Mouse (Mus musculus): ENCODE data around the gene Spon1. TPM values are rescaled to one million over a fixed set of nuclear protein-coding genes. Genes with fewer than 3 reads are reported as not detected.

Spon1 gene
- polyA plus RNA-seq, 1 experiment from 2014 or later: 1.8 TPM

DNA sequence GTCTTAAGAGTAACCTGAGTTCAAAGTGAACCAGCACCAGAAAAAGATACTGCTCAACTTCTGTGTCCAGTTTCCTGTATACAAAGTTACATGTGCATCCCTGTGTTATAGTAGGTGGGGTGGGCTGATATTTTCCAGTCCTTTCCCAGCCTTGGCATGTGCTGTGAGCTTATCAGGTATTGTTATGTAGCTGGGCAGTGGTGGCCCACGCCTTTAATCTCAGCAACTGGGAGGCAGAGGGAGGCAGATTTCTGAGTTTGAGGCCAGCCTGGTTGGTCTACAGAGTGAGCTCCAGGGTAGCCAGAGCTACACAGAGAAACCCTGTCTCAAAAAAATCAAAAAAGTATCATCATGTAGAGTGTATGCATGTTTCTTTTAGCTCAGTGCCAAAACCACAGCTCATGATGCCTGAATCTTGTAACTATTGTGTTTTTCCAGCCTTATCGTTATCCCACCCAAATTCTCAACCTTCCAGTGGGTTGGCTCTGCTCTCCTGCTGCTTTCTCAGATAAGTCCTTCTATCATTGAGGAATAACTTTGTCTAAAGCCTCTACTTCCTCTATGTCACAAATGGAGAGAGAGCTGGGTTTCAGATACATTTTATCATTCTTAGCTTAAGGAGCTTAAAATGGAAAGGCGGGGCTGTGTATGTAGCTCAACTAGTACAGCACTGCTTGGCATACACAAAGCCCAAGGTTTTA lies 137.5 kb downstream of the Spon1 start:
- DNase-seq (ENCODE audit: low spot score): no peak

DNA sequence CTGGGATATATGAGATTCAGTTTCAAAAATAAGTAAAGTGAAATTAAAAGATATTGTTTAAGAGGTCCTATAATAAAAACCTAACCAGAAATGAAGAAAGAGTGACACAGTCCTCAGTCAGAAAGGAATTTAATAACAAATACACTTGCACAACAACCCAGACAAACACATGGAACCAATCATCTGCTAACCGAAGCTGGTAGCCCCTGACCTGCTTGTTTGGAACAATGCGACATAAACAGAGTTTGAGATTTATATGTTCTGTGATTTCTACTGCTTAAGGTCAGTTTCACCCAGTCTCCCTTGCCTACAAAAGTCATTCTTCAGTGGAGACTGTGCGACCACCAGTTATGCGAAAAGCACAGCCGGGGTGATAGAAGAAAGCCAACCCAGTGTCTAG lies 138.1 kb downstream of the Spon1 start:
- no peak for DNase-seq (ENCODE audit: low spot score)

- no peak for DNase-seq (ENCODE audit: low spot score)
These were observed 138.6 kb downstream of the Spon1 start for GRCm38 (mm10) chr7:113904348-113904895.

DNA sequence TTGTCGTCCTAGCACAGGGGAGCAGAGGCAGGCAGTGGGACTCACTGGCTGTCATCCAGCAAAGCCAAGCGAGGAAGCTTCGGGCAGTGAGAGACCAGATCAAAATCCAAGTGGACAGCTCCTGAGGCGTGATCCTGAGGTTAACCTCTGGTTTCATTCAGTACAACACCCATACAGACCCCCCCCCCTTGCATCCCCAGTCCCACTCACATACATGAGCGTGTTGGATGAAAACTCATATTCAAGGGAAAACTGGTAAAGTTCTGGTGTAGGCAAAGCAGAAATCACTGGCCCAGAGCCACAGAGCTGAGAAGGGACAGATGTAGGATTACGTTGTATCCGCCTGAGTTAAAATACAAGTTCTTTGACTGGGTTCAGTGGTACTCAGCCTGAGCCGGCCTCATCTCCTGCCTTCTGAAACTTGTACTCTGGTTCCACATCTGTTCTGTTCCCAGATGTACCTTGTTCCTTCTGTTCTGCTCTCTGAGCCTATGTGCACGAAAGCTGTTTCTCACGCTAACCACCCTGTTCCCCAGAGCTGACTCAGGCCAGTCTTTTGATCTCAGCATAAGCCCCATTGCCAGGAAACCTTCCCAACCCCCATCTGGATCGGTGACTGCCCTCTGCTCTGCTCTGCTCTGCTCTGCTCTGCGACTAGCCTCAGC lies 143.5 kb downstream of the Spon1 start:
- DNase-seq (ENCODE audit: low spot score): no peak

DNA sequence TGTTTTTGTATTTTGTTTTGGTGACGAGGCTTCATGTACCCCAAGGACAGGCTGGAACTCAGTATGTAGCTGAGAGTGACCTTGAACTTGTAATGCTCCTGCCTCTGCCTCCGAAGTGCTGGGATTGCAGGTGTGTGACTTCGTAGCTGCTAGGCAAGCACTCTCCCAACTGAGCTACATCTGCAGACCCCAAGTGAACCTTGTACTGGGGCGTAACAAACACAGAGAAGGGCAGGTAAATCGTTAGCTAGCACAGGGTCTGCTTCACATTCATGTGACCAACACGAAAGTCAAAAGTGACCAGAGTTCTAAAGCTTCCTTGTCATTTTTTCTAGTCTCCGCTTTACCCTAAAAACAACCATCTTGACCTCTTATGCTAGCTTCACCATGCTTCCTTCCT lies 145.1 kb downstream of the Spon1 start:
- DNase-seq (ENCODE audit: low spot score): no peak

DNA sequence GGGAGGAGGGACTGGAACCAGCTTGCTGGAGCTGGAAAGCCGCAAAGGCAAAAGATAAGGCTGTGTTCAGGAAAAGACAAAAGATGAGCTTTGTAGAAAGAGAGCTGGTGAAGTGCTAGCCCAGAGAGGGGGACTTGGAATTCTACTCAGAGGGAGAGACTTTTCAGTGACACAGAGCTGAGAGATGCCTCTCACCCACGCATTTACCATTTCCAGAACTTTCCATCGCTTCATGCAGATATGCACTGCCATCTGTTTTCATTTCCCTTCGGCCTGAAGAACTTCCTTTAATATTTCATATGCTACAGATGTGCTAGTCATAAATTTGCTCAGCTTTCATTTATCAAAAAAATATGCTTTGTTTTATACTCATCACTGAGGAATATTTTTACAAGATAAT lies 150.1 kb downstream of the Spon1 start:
- no peak for DNase-seq (ENCODE audit: low spot score)

DNA sequence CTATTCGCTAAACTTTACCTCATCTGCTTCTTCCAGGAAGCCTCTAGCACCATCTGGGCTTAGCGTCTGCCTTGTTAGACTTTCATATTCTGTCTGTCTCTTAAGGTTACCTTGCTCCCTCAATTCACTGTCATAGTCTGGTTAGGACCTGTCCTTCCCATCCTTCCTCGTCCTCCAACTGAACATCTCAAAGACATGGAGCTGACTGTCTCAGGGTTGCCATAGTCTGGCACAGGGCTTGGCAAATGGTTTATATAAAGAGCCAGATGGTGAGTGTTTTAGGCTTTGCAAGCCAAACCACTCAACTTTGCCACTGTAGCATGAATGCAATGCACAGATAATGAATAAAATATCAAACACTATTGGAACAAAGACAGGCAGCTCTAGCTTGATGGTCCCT lies 153.1 kb downstream of the Spon1 start:
- no peak for DNase-seq (ENCODE audit: low spot score)

GRCm38 (mm10) chr7:113919505-113919904 lies 153.7 kb downstream of the Spon1 start:
- no peak for DNase-seq (ENCODE audit: low spot score)

GRCm38 (mm10) chr7:113920056-113920455 lies 154.3 kb downstream of the Spon1 start:
- no peak for DNase-seq (ENCODE audit: low spot score)

DNA sequence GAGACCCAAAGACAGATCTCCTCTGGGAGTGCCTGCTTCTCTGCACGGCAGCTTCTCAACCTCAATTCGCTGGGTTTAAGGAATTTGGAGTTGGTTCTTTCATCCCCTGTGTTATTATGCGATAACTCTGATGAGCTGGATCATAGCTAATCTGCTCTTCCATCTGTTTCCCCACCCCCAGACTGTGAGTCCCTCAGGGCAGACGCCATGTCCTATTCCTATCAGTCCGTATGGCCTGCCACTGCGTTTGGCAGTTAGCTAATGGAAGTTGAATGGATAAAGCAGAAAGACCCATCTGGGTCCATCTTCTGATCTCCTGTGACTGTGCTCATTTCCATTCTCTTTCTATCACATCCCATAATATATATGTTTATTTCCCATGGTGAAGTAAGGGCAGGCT lies 158.8 kb downstream of the Spon1 start:
- DNase-seq (ENCODE audit: low spot score): no peak

DNA sequence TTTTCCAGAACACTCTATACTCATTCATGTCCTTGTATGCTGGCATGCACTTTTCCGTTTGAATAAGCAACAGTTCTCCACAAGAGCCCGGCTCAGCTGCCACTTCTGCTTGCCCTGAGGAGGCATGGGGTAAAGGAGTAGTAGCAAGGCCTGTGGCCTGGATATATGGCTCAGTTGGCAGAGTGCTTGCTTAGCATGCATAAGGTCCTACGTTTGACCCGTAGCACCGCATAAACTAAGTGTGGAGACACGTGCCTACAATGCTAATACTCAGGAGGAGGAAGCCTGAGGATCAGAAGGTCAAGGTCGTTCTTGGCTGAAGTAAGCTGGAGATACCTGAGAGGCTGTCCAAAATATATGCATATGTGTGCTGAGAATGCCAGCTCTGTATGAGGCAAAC lies 185.1 kb downstream of the Spon1 start:
- no peak for DNase-seq (ENCODE audit: low spot score)

GRCm38 (mm10) chr7:113955431-113955830 lies 189.6 kb downstream of the Spon1 start:
- no peak for DNase-seq (ENCODE audit: low spot score)

DNA sequence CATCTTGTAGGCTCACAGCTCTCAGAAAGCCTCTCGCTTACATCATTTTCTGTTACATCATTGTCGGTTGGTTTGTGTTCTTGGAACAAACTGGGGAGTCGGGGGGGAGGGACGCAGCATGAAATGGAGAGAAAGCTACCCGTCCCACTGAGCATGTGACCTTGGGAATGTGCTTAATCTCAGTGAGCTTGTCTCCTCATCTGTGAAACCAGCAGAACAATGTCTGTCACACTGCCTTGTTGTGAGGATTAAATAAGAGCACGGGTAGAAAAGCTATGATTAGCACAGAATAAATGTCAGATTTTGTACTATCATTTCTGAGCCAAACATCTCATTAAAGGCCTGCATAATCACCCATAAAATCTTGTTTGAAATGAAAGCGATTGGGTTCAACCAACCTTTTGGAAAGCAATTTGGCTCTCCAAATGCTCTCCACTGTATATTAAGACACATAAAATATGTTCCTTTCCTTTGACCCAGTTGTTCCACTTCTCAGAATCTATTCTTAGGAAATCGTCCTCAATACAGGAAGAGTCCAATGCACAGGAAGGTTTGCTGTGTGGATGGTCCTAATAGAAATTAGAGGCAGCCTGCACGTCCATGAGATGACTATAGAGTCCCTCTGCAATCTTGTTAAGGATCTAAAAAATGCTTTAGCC lies 195.2 kb downstream of the Spon1 start:
- no peak for DNase-seq (ENCODE audit: low spot score)

DNA sequence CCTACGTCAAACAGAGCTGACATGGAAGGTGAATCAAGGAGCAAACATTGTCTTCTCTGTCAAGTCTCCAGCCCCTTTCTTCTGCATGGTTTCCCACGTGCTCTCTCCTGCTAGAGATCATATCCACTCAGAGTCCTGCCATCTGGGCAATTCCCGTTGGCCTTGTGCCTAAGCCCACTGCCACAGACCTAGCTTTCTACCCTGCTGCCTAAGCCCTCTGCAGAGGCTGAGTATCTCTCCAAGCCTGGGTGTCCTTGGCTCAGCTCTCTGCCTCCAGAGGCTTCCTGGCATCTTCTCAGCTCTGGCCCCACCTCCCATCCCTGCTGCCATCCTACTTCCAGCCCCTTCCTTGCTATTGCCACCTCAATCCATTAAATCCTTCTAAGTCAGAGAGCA lies 195.7 kb downstream of the Spon1 start:
- DNase-seq (ENCODE audit: low spot score): no peak

GRCm38 (mm10) chr7:113962078-113962477 lies 196.3 kb downstream of the Spon1 start:
- DNase-seq (ENCODE audit: low spot score): no peak

DNA sequence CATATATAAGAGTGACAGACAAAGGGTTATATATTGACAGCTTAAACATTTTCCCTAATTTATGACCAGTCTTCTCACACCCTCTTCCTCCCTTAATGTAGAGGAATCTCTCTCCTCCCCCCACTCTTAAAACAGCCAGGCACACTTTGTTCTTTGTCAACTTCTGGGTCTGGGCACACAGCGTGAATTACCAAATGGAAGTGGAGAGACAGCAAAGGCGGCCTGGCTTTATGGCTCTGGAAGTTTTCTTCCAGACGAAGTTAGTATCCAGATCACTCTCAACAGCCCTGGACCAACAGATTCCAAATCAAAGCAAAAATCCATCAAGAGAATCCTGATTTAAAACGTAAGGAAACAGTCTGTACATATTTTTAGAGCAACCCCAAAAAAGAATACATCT lies 198.0 kb downstream of the Spon1 start:
- DNase-seq (ENCODE audit: low spot score): no peak

DNA sequence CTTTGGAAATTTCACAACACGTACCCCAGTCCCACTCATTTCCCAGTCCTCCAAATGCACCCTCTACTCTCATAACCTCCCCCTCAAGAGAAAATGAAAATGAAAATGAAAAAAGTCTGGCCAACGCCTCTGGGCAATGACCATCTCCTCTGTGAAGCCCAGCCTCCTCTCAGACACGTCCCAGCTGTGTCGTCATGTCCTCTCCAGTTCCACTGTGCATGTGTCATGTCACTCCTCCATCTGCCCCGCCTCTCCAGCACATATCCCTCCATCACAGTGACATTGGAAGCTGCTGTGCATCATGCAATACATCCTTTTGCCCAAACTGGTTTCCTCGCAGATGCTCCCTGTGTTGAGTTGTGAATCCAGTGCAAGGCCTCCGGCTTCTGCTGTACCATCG lies 199.8 kb downstream of the Spon1 start:
- no peak for DNase-seq (ENCODE audit: low spot score)

DNA sequence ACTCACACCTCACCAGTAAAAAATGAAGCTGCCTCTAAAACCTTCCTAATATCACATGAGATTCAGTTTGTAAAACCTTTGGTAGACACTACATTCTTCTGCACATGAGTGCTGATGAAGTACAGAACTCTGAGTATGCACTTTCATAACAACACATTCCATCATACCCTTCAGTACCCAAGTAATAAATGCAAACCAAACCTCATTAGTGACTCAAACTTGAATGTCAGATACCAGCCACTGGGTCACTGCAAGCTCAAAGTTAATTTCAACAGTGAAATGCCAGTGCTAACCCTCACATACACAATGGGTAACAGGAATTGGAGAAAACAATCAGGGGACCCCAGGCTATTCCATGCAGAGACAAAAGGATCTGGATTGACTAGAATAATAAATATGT lies 203.4 kb downstream of the Spon1 start:
- no peak for DNase-seq (ENCODE audit: low spot score)

DNA sequence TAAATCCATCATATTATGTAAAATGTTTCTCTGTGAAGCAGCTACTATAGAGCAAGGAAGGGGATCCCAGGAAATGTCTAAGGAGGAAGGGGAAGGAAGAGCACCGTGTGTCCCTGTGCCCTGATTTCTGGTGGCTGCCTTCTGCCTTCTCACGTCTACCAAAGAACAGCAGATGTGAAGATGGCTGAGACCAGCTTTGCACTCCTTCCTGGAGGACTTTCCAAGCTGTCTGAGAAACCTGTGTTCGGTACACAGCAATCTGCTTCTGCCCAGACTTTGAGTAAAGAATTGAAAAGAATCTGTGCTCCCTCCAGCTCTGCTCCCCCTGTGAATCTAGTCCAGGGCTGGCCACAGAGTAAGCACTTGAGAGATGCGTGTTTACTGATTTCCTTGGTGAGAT lies 206.7 kb downstream of the Spon1 start:
- no peak for DNase-seq (ENCODE audit: low spot score)

DNA sequence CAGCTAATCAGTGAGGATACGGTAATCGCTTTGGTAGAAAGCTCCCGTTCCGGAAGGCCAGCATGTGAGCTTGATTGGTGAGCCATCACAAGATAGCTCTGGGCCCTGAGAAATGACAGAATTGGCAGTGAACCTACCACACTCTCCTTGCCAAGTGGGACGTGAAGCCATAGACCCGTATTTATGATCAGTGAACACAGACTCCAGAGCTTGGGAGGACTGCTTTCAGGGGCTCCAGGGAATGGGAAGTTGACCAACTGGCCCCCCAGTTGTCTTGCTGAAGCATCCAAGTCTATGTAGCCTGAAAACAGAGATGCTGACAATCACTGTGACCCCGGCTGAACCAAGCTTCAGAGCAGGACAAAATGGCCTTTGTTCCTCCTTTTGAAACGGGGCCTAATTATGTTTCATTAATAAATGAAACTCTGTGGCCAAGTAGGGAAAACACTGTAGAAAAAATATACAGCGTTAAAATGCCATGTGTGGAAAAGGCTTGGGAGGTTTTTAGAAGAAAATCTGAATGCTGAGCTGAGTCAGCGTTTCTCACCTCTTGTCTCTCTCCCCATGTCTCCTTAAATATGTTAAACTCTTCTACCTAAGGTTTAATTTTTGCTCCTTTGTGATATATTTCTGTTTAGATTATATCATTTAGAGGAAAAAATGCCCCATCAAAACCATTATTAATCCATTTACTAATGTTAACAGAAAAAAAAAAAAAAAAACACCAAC lies 220.8 kb downstream of the Spon1 start:
- DNase-seq (ENCODE audit: low spot score): no peak

- DNase-seq (ENCODE audit: low spot score): no peak
These were observed 222.4 kb downstream of the Spon1 start for GRCm38 (mm10) chr7:113988156-113988555.

All from thymus, postnatal 0 days (tissue).